Mouse (Mus musculus): ENCODE data around the gene Naa35.

- TF ChIP-seq CTCF (IDR thresholded peaks at IDR 0.05; ENCODE audit: low read depth) (no peak; the same call in 1 of the 2 replicates), EP300 (IDR thresholded peaks at IDR 0.05; ENCODE audit: low read depth) (no peak)
Measured at GRCm38 (mm10) chr13:59675151-59676011, 90.3 kb downstream of the Naa35 start, which contains the start of gene Golm1.

Measured in heart, postnatal 0 days (tissue).